Mouse (Mus musculus) kidney, embryonic 16.5 days (tissue): Measurements from ENCODE around the gene Mtus2. TPM values are rescaled to one million over a fixed set of nuclear protein-coding genes. Genes with fewer than 3 reads are reported as not detected.

Source experiments
- polyA plus RNA-seq: library from polyadenylated mRNA; unstranded; fragments of >200 nt; fragmentation: Nextera tagmentation; extraction: Ambion mirVana; gene quantifications from 2 replicates; pipeline ENCODE4 v1.2.1, GENCODE M21; 2015

Mtus2 gene
- polyA plus RNA-seq, 1 experiment from 2014 or later: 2.7 TPM

Other genes starting within 250 kb of the Mtus2 start
- 19.2 and 19.7 TPM in 2 replicates for gene Flt1, start 231.3 kb upstream of the Mtus2 start, polyA plus RNA-seq
- 407 and 409 TPM in 2 replicates for gene Pomp, start 96.9 kb upstream of the Mtus2 start, polyA plus RNA-seq
- 2.5 and 2.7 TPM in 2 replicates for gene Slc46a3, start 62.5 kb upstream of the Mtus2 start, polyA plus RNA-seq